Mouse (Mus musculus): ENCODE results near the gene Ddx19b.
A peak's percentile ranks its signal among the peaks of the same experiment; 100 is the strongest.
"Not testable (repeated sequence)": the region's sequence is repeated elsewhere in the genome, so short reads cannot be mapped to it uniquely, and the experiment has no call there.

Ddx19b gene

GRCm38 (mm10) chr8:111031572-111031971, at the start of gene Ddx19b:
TSS of gene Ddx19b (minus strand) at chr8:111031751.
- no peak for DNase-seq

DNA sequence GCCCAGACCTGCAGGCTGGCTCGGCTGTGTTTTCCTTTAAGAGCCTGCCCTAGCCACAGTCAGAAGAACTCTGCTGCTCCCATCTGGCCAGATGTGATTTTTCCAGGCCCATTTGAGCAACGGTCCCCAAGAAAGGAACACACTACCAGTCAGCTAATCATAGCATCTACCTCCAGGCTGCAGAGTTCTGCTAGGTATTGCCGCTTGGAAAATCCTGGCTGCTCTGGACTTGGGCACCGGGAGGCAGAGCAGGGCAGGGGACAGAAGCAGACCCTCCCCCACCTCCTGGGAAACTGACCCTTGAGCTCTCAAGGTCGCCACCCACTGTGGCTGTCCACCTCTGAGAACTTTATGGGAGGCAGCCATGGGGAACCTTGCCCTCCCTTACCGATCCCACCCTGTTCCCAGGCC, 48.3 kb upstream of the Ddx19b start:
- peak; percentile 61 to 70 for DNase-seq

GRCm38 (mm10) chr8:111079461-111079860, 47.9 kb upstream of the Ddx19b start:
- DNase-seq, result peak; percentile 48 to 52

- no peak for DNase-seq
Observed at GRCm38 (mm10) chr8:111075926-111076325, 44.4 kb upstream of the Ddx19b start.

DNA sequence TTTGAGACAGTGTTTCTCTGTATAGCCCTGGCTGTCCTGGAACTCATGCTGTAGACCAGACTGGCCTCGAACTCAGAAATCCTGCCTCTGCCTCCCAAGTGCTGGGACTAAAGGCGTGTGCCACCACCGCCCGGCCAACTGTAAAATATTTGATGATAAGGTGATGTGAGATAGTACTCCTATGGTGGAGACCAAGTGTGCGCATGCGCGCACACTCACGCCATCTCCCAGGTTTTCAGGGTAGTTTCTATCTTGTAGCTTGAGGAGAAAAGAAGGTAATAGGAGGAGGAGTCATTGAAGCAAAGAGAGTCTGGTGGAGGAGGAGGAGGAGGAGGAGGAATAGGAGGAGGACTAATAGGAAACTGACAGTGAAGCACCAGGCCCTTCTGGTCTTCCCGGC, 37.1 kb upstream of the Ddx19b start:
- DNase-seq, result not testable (repeated sequence)

GRCm38 (mm10) chr8:111067439-111067838, 35.9 kb upstream of the Ddx19b start:
- peak in 1 of 2 experiments; percentile 58 for DNase-seq

DNA sequence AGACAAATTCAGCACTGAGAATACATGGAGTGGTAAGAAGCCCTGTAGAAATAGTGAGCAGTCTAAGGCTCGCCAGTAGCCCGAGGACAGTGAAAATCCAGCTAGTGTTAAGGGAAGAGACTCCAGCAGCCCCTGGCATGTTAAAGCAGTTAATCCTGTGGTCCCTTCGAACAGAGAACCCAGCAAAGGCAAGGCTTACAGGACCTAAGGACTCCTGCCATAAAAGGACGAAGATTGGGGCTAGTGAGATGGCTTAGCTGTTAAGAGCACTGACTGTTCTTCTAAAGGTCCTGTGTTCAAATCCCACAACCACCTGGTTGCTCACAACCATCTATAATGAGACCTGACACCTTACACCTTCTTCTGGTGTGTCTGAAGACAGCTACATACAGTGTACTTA, 34.8 kb upstream of the Ddx19b start:
- DNase-seq, result no peak

DNA sequence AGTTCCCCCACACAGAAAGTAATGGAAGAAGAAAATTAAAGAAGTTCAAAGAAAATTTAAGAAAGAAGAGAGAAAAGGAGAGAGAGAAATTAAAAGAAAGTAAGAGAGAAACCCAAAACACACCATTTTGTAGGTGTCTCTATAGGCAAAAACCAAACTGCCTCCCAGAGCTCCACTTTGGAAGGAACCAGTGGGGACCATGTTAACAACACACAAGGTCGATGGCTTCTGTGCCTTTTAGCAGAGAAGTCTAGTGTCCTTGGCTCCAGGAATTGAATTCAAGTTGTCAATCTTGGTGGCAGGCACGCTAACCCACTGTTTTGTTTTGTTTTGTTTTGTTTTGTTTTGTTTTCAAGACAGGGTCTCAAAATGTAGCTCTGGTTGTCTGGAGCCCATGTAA, 31.3 kb upstream of the Ddx19b start:
- no peak for DNase-seq

GRCm38 (mm10) chr8:111062072-111062757, 30.7 kb upstream of the Ddx19b start:
- peak; percentile 80 to 88 for DNase-seq

GRCm38 (mm10) chr8:111061688-111062071, 30.1 kb upstream of the Ddx19b start:
- no peak for DNase-seq

GRCm38 (mm10) chr8:111058946-111059572, 27.5 kb upstream of the Ddx19b start:
- no peak for DNase-seq

DNA sequence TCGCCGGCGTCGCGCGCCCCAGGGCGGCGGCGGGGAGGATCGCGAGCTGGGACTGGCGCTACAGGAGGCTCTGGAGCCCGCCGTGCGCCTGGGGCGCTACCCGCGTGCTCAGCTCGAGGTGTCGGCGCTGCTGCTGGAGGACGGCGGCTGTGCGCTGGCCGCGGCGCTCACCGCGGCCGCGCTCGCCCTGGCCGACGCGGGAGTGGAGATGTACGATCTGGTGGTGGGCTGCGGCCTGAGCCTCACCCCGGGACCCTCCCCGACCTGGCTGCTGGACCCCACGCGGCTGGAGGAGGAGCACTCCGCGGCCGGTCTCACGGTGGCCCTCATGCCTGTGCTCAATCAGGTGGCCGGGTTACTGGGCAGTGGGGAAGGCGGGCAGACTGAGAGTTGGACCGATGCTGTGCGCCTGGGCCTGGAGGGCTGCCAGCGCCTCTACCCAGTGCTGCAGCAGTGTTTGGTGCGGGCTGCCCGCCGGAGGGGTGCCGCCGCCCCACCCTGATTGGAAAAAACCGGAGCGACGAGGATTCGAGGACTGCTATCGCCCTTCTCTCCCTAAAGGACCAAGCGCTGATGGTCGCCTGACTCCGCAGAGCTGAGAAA, 25.2 kb upstream of the Ddx19b start:
- peak; percentile 56 to 73 for DNase-seq

GRCm38 (mm10) chr8:111056158-111056663, 24.7 kb upstream of the Ddx19b start, which contains the start of gene Exosc6:
TSS of gene Exosc6 (plus strand) at chr8:111056339.
- DNase-seq, result peak; percentile 91 to 94

DNA sequence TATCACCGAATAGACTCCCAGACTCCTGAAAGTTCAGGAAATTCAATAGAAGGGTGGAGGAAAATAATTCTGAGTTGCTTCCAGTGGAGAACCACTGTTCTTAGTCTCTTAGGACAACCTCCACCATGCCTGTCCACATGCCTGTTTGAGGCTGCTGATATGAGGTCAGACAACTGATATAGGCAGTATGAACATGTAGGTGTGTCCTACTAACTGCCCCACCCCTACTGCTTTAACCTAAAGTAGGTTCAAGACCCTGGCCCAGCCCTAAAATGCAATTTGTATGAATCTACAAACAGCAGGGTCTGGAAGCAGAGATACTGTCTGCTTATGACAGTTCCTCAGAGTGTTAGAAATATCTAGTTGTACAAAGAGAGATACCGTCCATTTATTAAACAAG, 24.1 kb upstream of the Ddx19b start:
- DNase-seq, result no peak

- no peak for DNase-seq
Observed at GRCm38 (mm10) chr8:111055031-111055634, 23.6 kb upstream of the Ddx19b start.

DNA sequence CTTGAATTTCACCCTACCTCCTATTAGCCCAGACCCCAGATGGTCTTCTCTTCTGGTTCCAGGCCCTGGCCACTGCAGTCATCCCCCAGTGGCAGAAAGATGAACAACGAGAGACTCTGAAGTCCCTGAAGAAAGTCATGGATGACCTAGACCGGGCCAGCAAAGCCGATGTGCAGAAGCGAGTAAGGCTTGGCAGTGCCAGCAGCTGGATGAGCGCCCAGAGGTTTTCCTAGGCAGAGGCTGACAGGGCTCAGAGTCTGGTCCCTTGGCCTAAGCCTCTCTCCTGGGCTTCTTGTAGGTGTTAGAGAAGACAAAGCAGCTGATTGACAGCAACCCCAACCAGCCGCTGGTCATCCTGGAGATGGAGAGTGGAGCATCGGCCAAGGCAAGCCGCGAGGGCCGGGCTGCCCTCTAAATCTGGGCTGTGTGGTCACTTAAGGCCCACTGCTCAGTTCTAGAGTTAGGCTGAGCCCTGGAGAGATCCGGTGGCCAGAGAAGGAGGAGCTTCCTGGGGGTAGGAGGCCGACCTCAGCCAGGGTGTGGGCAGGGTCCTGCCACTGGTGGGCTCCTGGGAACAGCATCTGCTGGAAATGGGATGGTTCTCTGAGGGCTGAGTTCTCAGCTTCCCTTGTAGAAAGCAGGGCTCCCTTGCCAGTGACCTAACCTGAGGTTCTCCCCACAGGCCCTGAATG, 22.4 kb upstream of the Ddx19b start:
- peak in 1 of 2 experiments; percentile 27 for DNase-seq

- DNase-seq, result no peak
Observed at GRCm38 (mm10) chr8:111049106-111049505, 17.6 kb upstream of the Ddx19b start.

DNA sequence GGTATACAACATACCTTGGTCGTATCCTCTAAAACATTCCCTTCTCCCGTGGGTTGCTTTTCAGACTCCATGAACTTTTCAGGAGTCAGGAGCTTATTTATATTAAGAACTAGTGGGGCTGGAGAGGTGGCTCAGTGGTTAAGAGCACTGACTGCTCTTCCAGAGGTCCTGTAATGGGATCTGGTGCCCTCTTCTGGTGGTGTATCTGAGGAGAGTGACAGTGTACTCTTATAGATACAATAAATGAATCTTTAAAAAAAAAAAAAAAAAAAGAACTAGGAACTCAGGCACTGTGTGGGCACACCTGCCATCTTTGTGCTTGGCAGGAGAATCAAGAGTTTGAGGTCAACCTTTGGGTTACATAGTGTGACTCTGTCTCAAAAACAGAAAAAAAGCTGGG, 17.1 kb upstream of the Ddx19b start:
- DNase-seq, result peak; percentile 5 to 39

GRCm38 (mm10) chr8:111044003-111044734, 12.6 kb upstream of the Ddx19b start:
- peak in 1 of 2 experiments; percentile 39 for DNase-seq

- DNase-seq, result no peak
Observed at GRCm38 (mm10) chr8:111042546-111042945, 11.0 kb upstream of the Ddx19b start.

- no peak for DNase-seq
Observed at GRCm38 (mm10) chr8:111036591-111036990, 5.0 kb upstream of the Ddx19b start.

DNA sequence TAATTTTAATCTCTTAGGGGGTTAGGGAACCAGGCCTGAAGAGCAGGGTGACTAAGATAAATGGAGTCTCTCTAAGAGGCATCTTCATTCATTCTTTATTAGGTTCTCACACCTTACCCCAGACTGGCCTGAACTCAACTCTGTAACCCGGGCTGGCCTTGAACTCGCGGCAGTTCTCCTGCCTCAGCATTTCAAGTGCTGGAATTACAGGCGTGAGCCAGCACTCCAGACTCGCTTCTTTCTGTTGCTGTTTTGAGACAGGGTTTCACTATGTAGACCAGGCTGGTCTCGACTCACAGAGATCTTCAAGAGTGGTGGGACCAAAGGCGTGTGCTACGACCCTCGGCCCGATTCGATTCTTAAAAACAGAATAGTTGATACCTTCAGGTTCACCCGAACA, 2.7 kb upstream of the Ddx19b start:
- peak; percentile 15 to 40 for DNase-seq

Data from kidney, postnatal 36 days (tissue).